Mouse (Mus musculus): ENCODE data around the gene Ahdc1.

DNA sequence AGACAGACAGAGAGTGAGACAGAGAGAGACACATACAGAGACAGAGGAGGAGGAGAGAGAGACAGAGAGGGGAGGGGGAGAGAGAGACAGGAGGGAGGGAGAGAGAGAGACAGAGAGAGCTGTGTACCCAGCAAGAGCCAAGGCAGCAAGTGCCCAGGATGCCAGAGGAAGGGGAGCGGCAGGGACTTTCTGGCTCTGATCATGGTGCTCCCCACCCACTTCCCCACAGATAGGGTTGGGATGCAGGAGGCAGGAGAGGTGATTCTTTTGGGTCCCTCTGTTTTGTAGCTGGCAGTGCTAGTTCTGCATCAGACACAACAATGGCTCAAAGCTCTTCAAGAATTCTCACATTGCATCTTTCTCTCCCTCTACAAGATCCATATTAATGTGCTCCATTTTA, 110.4 kb downstream of the Ahdc1 start:
- TF ChIP-seq CTCF (IDR thresholded peaks at IDR 0.05; ENCODE audit: low read depth) (no peak), EP300 (IDR thresholded peaks at IDR 0.05; ENCODE audit: low read depth) (no peak)

Measured in heart, postnatal 0 days (tissue).